Comparison of ENCODE assay signal across 20 mouse cellular contexts in genomic region chr17:80897709-80898440, GRCm38 (mm10). TPM values are rescaled to one million over a fixed set of nuclear protein-coding genes. Genes with fewer than 3 reads are reported as not detected.
A peak's percentile ranks its signal among the peaks of the same experiment; 100 is the strongest.
DNase-seq lines count a peak whose midpoint lies in the region; ATAC-seq lines count a peak whose summit lies in the region.
"Had no signal": no experiment of that assay in that cellular context is flagged by ENCODE, and none has a peak within 500 bp of the region (broad histone marks: within the 10 kb centered on the region; RNA-seq: fewer than 3 reads in every experiment).

No protein-coding gene starts in this region.

- no peak for ATAC-seq in lung, embryonic 15.5 days (ENCODE audit: borderline replicate concordance, extremely low read depth, low FRiP score, low TSS enrichment)
- ATAC-seq in forebrain, embryonic 15.5 days (replicated peaks), result peak; percentile 27; the same call in 1 of the 2 replicates
- ATAC-seq: CD4-positive, CD25-positive, alpha-beta regulatory T cell, adult 4 months; liver, postnatal 0 days; midbrain, embryonic 16.5 days; Patski had no signal

- H3K36me3 ChIP-seq in lung, embryonic 15.5 days, result no peaks in the 10 kb centered on the region
- no peaks in the 10 kb centered on the region for H3K36me3 ChIP-seq in forebrain, embryonic 15.5 days
- H3K36me3 ChIP-seq: embryonic facial prominence, embryonic 10.5 days; heart, embryonic 12.5 days; hindbrain, embryonic 12.5 days; limb, embryonic 15.5 days had no signal

- H3K4me1 ChIP-seq in lung, embryonic 15.5 days, result peaks cover 21% of the 10 kb centered on the region
- H3K4me1 ChIP-seq in forebrain, embryonic 15.5 days, result peaks cover 30% of the 10 kb centered on the region
- H3K4me1 ChIP-seq: embryonic facial prominence, embryonic 10.5 days; megakaryocyte, embryonic 14.5 days had no signal

- no peaks in the 10 kb centered on the region for H3K9me3 ChIP-seq in lung, embryonic 15.5 days
- H3K9me3 ChIP-seq in forebrain, embryonic 15.5 days, result no peaks in the 10 kb centered on the region
- H3K9me3 ChIP-seq: embryonic facial prominence, embryonic 10.5 days; heart, embryonic 12.5 days; hindbrain, embryonic 12.5 days; limb, embryonic 15.5 days; megakaryocyte, embryonic 14.5 days had no signal

- H3K4me2 ChIP-seq in lung, embryonic 15.5 days, result no peak overlapping the region
- H3K4me2 ChIP-seq in forebrain, embryonic 15.5 days (replicated peaks), result no peak overlapping the region
- H3K4me2 ChIP-seq: heart, embryonic 12.5 days; hindbrain, embryonic 12.5 days; limb, embryonic 15.5 days had no signal

- H3K27ac ChIP-seq in lung, embryonic 15.5 days, result 0 out of 2 replicates have a peak overlapping the region, but pooled peaks have one; percentile 74
- peak overlapping the region; percentile 80 for H3K27ac ChIP-seq in forebrain, embryonic 15.5 days (replicated peaks)
- H3K27ac ChIP-seq: embryonic facial prominence, embryonic 10.5 days; limb, embryonic 15.5 days had no signal

- no peak overlapping the region for H3K4me3 ChIP-seq in lung, embryonic 15.5 days
- H3K4me3 ChIP-seq in forebrain, embryonic 15.5 days, result no peak overlapping the region
- H3K4me3 ChIP-seq: embryonic facial prominence, embryonic 10.5 days; heart, embryonic 12.5 days; hindbrain, embryonic 12.5 days; limb, embryonic 15.5 days; megakaryocyte, embryonic 14.5 days had no signal

- whole genome bisulfite sequencing in lung, embryonic 15.5 days, result 71% methylated on average over 9 of the region's 9 CpGs
- WGBS in forebrain, embryonic 15.5 days, result 25% methylated on average over 9 of the region's 9 CpGs

- no peaks in the 10 kb centered on the region for H3K27me3 ChIP-seq in lung, embryonic 15.5 days
- H3K27me3 ChIP-seq in forebrain, embryonic 15.5 days, result no peaks in the 10 kb centered on the region
- H3K27me3 ChIP-seq: heart, embryonic 12.5 days; hindbrain, embryonic 12.5 days; limb, embryonic 15.5 days; Patski had no signal

- peak; percentile 30 for DNase-seq in adrenal gland, postnatal 10 days
- DNase-seq in adrenal gland, adult 8-10 months, result no peak
- DNase-seq in lung, postnatal 14 days, result no peak
- DNase-seq in urinary bladder, postnatal 25 days (ENCODE audit: low spot score), result no peak
- no peak for DNase-seq in right cerebral cortex, postnatal 10 days (ENCODE audit: low spot score in 2 of 2)
- DNase-seq: cerebellum, adult 9-10 months; heart, postnatal 14 days; layer of hippocampus, postnatal 36 days; liver, postnatal 0 days had no signal

- no peak overlapping the region for H3K9ac ChIP-seq in lung, embryonic 15.5 days
- H3K9ac ChIP-seq in forebrain, embryonic 15.5 days (replicated peaks), result no peak overlapping the region
- H3K9ac ChIP-seq: heart, embryonic 12.5 days; hindbrain, embryonic 12.5 days; limb, embryonic 15.5 days; liver, postnatal 0 days had no signal

RNA-seq across cellular contexts. Expression of gene Tmem178, which starts 46.6 kb away (rescaled TPM):
- 1 to 10 TPM; 4.4 to 4.9 TPM for total RNA-seq in adrenal gland, postnatal 10 days (2021)
- total RNA-seq in adrenal gland, adult 8-10 months (2022), result 10 to 100 TPM; 10.9 to 20.5 (median 15.5) TPM
- polyA plus RNA-seq in lung, embryonic 15.5 days (2015; fragmentation: Nextera tagmentation; extraction: Ambion mirVana), result 16.1 and 16.5 TPM in 2 replicates
- 43.7 and 46.3 TPM in 2 replicates for polyA plus RNA-seq in forebrain, embryonic 15.5 days (2015; fragmentation: Nextera tagmentation; extraction: Ambion mirVana)
- total RNA-seq: common myeloid progenitor, adult 5-6 weeks had no signal
- polyA plus RNA-seq: CD4-positive, CD25-positive, alpha-beta regulatory T cell, adult 4 months had no signal
